Mouse (Mus musculus) kidney, adult 9 months (tissue): ENCODE measurements around the gene Cys1.
A peak's percentile ranks its signal among the peaks of the same experiment; 100 is the strongest.
"Not testable (repeated sequence)": the region's sequence is repeated elsewhere in the genome, so short reads cannot be mapped to it uniquely, and the experiment has no call there.

ENCODE experiments used
- DNase-seq: peaks from one replicate; pipeline ENCODE4 v3.0.0; 2022

Gene Cys1

DNA sequence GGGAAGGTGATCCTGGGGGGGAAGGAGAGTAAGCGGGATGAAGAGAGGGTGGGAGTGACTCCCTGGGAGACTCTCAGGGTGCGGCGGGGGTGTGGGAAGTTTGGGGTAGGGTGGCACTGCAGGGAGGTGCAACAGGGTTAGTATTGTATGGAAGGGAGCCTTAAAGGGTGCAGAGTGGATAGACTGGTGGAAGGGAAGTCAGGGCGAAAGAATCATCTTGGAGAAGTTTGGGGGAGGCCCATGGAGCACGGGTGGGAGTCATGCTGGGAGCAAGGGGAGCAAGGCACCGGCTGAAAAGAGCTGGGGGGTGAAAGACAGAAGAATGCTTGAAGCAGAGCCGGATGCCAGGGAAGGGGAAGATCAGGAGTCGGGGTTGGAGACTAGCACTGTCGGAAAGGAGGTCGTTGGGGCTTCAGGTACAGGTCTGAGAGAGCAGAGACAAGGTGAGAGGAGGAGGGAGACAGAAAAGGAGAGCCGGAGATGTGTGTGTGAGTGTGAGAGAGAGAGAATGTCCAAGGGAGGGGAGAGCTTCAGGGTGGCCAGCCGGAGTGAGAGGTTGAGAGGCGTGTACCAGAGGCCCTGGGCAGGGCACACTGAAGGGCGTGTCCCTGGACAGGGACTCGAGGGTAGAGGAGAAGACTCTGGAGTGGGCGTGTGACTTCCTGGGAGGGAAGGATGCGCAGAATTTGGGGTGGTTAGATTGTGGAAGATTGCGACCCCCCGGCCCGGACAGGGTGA, at the start of gene Cys1:
Cys1 (minus strand) TSS at position 528 of the 738 bp plus-strand sequence.
- DNase-seq = peak; percentile 88

DNA sequence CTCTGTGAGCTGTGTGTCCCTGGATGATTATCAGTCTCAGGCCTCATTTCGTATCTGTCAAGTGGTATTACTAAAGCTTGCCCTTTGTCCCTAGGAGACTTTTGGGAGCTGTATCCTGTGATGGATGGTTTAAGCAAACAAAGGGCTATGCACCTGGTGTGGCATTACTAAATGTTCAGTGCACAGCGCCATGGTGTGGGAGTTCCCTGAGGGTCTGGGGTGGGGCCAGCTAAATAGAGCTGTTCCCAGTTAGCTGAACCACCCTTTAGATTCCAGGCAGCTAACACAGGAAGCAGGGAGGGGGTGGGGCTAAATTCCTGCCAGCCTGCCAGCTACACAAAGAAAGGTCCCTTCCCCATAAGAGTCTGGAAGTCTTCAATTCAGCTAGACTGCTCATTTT, 42.8 kb upstream of the Cys1 start:
- DNase-seq = no peak

DNA sequence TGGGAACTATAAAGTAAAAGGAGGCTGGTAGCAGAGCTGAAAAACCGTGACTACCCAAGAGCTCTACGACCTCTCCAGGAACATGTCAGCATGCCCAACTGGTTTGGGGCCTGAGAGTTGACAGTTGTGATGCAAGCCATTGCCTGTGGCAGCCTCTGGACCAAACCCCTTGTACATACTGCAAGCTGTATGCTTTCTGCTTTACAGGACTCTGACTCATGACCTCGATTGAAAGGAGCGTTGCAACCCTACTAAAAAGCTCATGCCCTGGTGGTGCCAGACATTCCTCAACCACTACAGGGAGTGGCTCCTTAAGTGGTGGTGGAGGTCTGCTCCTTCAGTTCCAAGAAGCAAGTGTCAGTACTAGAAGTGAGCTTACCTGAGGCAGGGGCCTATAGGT, 42.2 kb upstream of the Cys1 start:
- no peak for DNase-seq

DNA sequence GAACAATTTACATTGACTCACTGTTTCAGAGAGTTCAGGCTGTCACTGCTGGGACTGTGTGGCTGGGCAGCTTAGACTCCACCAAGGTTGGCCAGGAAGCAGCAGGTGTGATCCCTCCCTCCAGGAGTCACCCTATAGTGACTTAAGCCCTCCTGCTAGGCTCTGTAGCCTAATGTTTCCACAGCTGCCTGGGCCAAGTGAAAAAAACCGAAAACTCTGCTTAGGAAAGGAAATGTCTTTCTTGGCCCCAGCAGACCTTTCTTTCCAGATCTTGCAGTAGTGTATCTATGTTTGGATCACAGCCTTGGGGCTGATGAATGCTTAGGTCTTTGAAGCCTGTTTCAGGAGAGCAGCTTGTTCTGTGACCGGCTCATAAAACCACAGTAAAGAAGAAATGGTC, 41.8 kb upstream of the Cys1 start:
- DNase-seq = no peak

DNA sequence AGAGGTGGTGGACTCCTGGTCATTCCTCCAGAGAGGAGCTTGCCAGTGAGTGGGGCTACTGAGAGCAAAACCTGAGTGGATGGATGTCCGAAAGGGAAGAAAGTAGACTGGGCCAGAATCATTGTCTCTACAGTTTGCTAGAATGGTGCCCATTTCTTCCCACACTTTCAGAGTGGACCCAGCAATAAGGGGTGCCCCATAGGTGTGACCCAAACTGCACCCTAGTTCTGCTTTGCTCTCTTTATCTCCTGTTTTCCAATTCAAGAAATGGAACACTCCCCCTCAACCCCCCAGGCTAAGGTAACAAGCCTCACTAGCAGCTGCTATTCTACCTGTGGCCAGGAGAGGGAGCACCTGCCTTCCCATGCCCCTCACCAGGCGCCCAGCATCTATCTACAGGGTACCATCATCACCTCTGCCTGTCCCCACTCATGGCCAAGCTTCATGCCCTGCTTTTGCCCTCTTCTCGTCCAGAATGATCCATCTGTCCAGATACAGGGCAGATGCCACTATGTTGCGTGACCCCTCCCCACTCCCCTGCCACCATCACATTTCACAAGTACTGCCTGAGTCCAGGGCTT, 35.2 kb upstream of the Cys1 start:
- peak; percentile 40 for DNase-seq

DNA sequence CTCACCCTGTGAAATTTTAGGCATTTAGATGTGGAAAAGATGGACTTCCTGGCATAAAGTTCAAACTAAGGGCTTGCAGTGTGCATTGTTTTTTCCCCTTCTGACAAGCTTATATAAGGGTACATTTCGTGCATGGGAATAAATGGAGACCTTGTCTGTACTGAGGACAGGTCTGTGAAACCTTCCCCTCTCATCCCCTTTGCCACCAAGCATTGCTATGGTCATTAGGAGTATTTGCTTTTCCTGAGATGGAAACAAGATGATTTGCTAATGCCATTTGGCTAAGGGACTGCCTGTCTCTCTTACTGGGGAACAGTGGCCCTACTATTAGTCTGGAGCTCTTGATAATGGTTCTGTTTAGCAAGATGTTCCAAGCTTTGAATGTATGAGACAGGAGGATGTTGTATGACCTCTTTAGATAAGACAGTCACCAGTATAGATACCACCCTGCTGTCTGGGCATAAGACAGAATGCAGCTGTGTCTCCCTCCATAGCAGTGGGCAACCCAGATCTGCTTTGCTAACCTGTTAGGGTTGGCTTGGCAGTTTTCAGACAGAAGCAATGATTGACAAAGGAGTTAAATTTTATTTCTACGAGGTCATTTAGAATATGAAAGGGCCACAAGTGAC, 33.8 kb upstream of the Cys1 start:
- DNase-seq = no peak

DNA sequence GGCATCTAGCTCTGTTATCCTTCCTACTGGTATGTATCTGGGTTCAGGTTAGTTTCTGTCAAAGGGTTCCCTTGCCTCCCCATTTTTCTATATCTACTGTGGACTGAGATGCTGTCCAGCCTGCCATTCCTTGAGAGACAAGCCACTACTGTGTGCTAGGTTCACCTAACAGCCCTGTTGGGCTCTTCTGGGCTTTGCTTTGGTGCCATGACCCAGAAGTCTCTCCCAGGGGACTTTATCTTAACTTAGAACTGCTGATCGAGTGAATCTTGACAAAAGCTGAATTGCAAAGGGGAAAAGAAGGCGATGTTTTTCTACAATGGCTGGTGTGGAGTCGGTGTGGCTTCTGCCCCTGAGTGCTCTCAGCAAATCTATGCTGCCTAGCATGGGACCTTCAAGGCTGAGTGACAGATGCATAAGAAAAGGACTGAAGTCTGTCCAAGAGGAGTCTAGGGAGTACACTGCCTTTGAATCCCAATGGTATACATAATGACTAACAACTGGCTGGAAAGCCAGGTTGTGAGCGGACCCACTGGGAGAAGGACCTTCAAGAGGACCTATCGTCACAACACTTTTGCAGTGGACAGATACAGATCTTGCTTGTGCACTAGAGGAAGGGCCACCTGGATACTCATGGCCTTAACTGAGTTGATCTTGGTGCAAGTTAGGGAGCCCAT, 33.1 kb upstream of the Cys1 start:
- no peak for DNase-seq

DNA sequence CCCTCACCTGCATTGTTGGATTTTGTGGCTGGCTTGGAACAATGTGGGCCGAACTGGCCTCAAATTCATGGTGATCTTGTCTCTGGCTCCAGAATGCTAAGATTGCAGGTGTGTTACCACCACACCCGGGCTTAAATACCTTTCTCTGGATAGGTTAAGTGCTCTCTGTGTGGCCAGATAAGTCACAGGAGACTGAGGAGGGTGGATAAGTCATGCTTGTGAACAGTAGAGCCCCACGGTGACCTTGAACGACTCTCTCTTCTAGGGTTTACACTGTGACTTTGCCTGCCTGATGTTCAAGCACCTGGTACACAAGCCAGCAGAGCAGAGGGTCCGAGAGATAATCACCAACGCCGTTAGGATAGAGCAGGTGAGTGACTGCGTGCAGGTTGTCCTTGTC, 30.8 kb upstream of the Cys1 start:
- DNase-seq = no peak

DNA sequence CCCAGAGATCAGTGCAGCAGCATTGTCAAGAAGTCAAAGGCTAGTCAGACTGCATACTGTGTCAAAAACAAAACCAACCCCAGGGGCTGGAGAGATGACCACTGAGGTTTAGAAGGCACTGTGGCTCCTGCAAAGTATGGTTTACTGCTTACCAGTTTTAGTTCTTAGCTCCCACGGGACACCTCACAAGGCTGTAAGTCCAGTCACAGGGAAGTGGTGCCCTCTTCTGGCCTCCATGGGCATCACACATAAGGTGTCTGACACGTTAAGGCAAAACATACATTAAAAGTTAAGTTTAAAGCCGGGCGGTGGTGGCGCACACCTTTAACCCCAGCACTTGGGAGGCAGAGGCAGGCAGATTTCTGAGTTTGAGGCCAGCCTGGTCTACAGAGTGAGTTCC, 29.1 kb upstream of the Cys1 start:
- DNase-seq = no peak

DNA sequence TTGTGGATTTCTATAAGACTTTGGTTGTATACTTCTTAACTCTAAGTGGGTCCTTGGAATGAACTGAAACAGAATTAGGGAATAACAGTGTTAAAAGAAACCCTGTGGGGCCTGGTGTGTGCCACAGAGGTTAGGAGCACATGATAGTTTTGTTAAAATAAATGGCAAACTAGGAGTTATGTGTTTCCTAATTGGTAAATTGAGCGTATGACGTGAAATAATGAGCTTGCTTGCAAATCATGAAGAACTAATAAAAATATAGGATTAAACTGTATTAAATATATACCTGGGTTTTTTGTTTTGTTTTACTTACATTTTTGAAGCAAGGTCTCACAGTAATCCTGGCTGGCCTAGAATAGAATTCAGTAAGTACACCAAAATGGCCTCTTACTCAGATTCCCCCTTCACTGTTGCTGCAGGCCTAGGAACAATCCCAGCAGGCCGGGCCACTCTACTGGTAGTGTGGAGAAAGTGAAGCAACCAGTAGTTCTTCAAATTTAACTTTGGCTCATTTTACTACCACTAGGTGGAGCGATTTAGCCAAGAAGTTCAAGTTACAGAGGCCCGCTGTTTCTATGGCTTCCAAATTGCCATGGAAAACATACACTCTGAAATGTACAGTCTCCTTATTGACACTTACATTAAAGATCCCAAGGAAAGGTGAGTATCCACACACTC, 28.4 kb upstream of the Cys1 start:
- peak; percentile 89 for DNase-seq

DNA sequence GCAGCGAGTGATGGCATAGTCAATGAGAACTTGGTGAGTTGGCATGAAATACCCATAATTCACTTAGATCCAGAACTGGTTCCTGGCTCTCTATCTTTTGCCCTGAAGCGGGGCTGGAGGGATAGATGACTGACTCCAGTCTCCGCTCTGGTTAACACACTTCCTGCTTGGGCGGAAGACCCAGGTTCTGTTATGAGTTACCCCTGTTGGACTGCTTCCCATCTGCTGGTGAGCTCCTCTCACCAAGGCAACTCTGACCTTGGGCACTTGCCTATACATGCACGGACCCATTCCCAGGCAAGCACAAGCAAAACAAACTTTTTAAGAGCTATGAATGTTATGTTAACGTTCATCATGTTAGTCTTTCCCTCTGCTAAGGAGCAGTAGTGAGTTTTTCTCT, 27.8 kb upstream of the Cys1 start:
- DNase-seq = no peak

DNA sequence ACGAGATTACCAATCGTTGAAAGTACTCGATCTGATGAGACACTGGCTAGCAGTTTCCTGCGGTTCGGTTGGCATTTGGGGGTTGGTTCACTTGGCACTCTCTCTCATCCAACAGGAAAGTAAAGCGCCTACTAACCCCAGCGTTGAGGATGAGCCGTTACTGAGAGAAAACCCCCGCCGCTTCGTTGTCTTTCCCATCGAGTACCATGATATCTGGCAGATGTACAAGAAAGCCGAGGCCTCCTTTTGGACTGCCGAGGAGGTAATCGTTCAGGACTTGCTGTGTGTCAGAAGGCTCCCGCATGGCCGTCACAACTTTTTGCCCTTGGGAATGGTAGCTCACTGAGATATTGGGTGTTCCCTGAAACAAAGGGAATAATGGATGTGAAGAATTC, 27.2 kb upstream of the Cys1 start:
- no peak for DNase-seq

DNA sequence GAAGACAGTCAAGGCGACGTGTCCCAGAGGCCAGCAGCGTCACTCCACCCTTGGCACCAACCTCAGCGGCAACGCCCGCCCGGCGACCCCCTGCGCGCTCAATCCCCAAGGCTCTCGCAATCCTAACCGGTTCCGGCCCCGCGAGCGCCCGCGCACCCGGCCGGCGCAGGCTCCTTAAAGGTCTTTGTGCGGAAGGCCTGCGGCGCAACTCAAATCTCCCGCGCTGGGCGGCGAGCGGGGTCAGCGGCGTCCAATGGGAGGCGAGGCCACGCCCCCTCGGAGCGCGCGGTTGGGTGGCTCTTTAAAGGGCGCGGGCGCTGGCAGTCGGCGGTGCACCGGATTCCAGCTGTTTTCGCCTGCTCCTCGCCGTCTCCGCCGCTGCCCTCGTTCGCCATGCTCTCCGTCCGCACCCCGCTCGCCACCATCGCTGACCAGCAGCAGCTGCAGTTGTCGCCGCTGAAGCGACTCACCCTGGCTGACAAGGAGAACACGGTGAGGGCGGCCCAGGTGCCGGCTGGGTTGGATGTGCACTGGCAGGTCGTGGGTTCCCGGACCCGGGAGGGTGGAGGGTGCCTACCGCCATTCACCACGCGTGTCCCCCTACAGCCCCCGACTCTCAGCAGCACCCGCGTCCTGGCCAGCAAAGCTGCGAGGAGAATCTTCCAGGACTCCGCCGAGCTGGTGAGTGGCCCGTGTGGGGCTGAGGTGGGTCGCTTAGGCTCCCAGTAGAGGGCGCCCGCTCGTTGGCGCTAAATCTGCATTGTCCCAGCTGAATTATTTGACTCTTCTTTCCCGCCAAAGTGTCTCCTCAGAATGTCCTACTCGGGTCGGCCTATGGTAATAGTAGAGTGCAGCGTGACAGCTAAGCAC, 26.6 kb upstream of the Cys1 start, which contains the start of gene Rrm2:
Rrm2 (plus strand) TSS at position 288 of the 870 bp plus-strand sequence.
- peak; percentile 93 for DNase-seq

DNA sequence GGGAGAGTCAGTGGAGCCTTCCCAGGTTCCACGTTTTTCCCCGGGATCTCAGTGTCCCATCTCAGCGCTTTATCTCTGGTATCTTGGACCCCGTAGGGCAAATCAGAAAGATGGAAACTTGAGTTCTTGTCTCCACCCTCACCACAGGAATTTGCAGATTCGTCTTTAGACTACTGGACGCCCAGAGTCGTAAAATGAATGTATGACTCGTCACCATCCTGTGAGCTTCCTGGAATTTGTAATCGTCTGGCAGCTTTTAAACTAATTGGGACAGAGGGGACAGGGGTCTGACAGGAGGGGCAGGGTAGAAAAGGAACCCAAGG, 25.8 kb upstream of the Cys1 start:
- DNase-seq = no peak

DNA sequence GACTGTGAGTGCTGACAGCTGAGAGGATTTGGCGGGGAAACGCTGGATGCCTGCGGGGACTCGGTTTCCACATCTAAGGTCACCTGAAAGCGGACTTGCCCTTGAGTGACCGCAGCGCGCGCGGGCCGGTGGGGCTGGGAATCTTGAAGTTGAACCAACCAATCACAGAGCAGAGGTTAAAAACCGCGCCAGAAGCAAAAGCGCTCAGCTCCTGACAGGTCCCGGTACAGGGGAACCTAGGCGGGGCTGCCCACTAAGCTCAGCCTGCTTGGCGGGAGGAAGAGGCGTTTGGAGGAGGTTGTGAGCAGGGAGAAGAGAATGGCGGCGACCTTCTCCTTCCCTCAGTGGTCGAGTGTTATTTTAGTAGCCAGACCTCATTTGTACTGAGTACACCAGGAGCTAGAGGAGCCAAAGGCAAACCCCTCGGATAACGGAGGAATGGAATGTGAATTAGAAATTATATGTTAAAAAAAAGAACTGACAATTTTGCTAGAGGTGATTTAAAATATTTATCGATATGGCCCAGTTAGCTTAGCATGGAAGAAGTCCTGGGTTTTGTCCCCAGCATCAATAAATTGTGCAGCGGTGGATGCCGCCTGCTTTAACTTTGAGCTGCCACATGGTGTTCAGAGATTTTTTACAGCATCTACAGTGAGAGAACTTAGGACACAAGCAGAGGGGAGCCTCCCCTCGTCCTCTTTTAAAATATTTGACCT, 25.3 kb upstream of the Cys1 start:
- DNase-seq = peak; percentile 65

DNA sequence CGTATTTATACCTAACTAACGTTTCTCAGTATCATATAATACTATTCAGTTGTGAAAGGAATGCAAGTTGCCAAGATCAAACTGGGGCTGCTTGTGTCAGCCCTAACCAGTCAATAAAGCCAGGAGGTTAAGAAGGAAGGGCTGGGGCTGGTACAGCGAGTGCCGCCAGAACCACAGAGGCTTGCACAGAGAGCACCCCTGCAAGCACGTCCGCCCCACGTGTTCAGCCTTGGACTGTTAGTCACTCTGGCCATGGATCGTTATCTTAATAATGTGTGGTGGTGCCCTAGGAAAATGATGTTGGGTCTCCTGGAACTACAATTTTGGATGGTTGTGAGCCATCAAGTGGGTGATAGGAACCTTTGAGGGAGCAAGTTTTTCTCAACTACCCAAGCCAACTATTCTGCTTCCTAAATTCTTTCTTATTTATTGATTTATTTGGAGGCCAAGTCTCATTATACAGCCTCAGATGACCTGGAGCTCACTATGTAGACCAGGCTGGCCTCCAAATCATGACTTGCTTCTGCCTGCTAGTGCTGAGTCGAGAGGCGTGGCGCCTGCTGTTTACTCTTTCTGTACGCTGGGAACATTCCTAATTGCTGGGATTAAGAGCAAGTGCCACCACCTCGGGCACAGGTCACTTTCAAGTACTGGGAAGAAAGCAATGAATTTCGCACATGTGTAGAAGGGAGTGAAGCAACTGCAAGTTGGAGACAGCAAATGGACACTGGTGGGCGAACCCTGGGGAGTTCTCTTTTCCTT, 24.1 kb upstream of the Cys1 start:
- no peak for DNase-seq

DNA sequence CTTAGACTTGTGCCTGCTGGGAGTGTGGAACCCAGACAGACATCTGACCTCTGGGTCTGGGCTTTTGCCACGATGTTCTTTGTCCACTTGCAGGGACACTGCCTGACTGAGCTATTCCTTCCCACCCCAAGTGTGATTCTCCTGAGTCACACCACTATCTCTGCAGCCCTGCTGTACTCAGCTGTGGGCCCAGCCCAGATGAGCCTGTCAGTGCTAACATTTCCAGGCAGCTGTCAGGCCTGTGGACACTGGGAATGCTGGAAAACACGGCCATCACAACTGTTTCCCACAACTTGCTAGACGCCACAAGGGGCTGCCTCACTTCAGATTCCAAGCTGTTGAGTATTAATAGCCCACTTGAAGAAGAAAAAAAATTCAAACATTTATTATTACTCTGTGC, 21.4 kb upstream of the Cys1 start:
- no peak for DNase-seq

DNA sequence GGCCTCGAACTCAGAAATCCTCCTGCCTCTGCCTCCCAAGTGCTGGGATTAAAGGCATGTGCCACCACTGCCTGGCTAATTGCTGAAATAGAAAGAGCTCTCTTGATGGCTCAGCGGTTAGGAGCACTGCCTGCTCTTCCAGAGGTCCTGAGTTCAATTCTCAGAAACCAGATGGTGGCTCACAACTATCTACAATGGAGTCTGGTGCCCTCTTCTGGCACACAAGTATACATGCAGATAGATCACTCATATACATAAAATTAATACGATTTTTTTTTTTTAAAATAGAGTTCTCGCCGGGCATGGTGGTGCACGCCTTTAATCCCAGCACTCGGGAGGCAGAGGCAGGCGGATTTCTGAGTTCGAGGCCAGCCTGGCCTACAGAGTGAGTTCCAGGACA, 20.0 kb upstream of the Cys1 start:
- not testable (repeated sequence) for DNase-seq

DNA sequence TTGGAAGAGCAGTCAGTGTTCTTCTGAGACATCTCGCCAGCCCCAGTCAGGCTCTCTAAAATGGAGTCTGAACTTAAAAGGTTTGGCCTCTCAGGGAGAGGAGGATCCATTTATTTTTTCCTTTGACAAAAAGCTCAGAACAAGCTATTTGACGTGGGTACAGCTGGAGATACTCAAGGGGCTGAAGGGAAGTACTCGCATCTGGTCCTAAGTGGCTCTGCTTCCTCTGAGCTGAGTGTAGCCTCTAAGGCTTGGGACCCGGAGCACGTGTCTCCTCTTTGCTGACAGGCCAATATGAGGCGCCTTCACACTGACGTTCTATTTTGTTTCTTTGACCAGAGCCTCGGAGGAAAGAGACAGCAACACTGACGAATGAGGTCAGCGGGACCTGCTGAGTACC, 18.0 kb upstream of the Cys1 start:
- no peak for DNase-seq

DNA sequence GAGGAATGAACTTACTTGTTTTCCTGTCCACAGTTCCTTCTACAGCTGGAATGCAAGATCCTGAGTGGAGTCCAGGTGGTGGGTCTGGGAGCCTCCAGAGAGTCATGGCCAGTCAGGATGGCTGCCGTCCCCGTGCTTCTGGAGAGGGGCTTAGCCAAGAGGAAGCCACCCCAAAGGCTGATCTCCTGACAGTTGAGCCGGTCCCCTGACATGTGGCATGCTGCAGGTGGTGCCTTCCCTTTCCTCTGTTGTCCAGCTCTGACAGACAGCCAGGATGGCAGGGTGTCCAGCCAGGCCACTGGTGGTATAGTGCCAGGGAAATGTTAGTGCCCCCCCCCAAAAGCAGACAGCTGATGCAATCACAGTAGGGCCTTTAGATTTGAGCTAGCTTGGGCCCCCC, 16.9 kb upstream of the Cys1 start:
- no peak for DNase-seq
